Mouse (Mus musculus) c-Kit-positive CD71-positive TER-119-positive erythroid progenitor cells, embryonic 14.5 days (primary cell): Measurements from ENCODE around the gene Prkar1a.

Experiments
- DNase-seq: peaks from one replicate; pipeline ENCODE4 v3.0.0-alpha.2; 2013; ENCODE audit warnings: low spot score

Gene Prkar1a

GRCm38 (mm10) chr11:109705336-109706054, 56.3 kb downstream of the Prkar1a start:
- DNase-seq = no peak

GRCm38 (mm10) chr11:109706055-109706412, 56.8 kb downstream of the Prkar1a start:
- no peak for DNase-seq

GRCm38 (mm10) chr11:109706586-109706985, 57.4 kb downstream of the Prkar1a start:
- no peak for DNase-seq

GRCm38 (mm10) chr11:109707442-109707841, 58.2 kb downstream of the Prkar1a start:
- DNase-seq = no peak

DNA sequence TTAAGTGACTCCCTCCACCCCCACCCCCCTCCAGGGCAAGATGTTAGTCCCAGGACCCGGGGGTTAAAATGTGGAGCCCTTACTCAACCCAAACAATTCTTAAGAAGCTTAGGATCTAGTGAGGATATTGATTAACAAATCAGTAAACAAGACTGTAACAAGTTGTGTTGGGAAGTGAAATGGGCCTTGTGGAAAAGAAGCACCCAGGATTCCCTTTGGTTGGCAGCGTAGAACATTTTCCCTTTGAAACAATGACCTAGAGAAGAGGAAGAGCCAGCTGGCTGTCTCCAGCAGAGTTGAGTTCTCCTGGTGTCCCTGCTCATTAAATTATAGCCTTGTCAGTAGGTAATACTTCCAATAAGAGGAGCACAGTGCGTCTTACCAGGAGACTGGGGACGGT, 59.6 kb downstream of the Prkar1a start:
- DNase-seq = no peak

DNA sequence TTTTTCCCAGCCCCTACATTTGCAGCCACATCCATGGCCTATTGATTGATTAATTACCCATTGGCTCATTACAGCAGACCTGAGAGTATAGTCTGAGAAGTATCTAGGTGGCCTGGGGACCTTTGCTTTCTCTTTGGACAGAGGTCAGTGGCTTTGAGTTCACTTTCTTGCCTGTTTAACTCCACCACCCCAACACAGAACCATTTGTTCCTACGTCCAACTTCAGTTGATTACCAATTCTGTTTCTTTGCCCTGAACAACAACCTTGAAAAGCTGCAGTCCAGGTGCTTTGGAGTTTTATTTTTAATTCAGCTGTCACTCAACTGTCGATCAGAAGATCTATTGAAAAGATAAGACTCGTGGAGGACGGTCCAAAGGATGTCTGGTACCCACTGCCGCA, 60.3 kb downstream of the Prkar1a start:
- no peak for DNase-seq

DNA sequence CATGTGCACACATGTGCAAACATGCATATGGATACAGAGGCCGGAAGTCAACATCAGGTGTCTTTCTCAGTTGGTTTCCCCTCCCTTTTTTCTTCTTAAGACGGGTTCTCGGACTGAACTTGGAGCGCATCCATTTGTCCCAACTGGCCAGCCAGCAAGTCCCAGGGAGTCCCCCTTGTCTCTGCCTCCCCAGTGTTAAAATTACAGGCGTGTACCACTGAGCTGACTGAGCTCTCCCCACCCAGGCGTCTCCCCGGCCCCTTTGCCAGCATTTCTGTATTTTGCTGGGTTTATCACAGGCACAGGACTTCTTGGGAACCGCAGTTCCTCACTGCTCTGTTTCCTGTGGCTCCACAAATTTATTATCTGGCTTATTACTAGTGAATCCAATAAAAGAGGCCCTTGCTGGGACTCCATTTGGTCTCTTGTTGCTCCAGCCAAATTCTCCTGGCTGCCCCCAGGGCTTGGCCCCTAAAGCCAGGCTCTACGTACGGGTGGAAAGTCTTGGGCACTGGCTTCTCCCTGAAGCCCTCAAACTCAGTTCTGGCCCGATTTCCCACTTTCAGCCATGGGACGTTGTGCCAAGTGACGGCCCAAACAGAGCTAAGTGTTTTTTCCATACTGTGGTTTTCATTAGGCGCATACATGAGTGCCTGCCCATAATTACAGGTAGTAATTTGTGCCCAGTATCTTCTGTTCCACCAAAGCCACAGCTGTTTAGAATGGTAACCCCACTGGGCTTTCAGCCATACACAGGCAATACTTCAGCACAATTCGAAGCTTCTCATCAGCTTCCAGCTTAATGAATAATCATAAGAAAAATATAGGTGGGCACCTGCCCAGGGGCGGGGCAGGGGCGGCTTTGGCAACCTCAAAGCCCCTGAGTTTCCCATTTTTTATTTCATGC, 65.4 kb downstream of the Prkar1a start:
- no peak for DNase-seq

GRCm38 (mm10) chr11:109715311-109715781, 66.1 kb downstream of the Prkar1a start:
- DNase-seq = no peak

- no peak for DNase-seq
Observed at GRCm38 (mm10) chr11:109716981-109717380, 67.8 kb downstream of the Prkar1a start.

DNA sequence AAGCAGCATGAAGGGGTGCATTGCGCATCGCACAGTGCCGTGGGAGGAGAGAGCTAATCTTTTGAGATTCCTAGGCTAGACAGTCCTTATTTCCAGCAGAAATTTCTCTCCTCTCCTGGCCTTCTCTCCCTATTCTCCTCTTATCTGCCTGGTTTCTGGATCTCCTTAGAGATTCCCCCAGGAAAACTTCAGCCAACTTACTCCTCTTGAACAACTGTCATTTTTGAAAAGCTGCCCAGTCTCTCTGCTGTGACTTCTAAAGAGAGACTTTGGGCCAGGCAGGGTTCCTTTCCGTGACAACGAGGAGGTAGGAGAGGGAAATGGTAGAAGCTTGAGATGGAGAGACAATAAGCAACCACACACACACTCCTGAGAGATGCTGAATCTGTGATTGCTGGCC, 68.2 kb downstream of the Prkar1a start:
- DNase-seq = no peak

DNA sequence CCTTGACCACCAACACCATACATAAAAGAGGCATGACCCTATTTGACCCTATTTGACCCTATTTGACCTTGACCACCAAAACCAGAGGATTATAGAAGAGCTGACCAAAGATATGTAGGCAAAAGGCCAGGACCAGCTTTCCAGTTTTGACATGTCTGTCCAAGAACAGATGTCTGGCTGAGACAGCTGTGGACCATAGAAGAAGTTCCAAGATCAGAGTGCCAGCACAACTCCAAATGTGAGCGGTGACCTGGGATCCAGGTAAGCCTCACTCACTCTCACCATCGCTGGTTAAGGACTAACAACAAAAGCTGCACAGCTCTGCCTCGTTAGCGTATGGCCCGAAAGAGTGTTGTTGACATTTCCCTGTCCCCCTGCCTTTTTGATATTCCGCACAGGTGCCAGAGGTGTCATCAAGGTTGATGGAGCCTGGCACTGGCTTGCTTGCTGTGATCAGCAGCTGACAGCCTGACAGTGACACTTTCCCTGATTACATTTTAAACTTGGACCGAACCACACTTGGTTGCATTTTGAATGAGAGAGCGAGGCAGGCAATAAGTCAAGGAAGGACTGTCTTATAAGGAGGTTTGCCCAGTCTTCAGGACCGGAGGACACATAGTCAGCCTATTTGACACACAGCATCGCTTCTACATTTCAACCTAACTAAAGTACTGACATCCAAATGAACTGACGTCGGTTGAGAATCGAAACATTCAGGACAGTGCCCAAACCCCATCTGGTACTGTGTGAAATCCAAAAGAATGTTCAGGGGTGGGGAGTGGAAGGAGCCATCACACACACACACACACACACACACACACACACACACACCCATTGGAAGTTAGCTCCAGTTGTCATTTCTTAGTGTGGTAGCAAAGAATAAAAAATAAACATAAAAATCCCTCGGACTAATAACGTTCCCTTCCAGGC, 69.0 kb downstream of the Prkar1a start:
- DNase-seq = no peak
